In the genomic region with DNA sequence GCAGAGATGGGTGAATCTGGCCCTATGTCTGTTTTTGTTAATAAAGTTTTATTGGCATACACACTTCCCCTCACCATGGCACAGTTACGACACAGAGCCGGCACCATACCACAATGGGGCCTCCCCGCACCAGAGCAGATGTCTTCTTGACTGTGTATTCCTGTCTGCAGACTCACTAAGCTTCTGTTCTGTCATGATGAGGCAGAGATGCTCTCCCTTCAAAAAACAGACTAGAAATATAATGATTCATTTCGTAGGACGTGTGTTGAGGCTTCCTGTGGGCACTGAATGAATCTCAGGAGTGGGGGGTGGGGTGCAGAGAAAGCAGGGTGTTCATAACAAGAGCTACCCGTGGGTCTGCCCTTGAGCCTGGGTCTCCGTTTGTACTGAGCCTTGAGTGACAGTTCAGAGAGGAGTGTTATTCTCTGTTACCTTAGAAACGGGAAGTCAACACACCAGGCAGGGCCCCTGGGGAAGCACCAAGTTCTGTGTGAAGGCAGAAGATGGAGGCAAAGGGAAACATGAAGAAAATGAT, we compare ENCODE assay signal across 7 mouse cellular contexts. TPM values are rescaled to one million over a fixed set of nuclear protein-coding genes. Genes with fewer than 3 reads are reported as not detected.
A peak's percentile ranks its signal among the peaks of the same experiment; 100 is the strongest.
DNase-seq lines count a peak whose midpoint lies in the region; ATAC-seq lines count a peak whose summit lies in the region.

No protein-coding gene starts in this region.

- H3K4me1 ChIP-seq in forebrain, embryonic 15.5 days = peaks cover 24% of the 10 kb centered on the region; the same call in 1 of the 2 replicates
- H3K4me1 ChIP-seq in liver, embryonic 13.5 days (replicated peaks) = peaks cover 5% of the 10 kb centered on the region; the same call in 1 of the 2 replicates

- 0 out of 2 replicates have a peak, but pooled peaks have one; percentile 44 for ATAC-seq in forebrain, embryonic 15.5 days (replicated peaks)
- ATAC-seq in liver, embryonic 13.5 days (ENCODE audit: low read depth) = no peak

- no peaks in the 10 kb centered on the region for H3K9me3 ChIP-seq in forebrain, embryonic 15.5 days
- H3K9me3 ChIP-seq in liver, embryonic 13.5 days (replicated peaks) = no peaks in the 10 kb centered on the region

- DNase-seq in right cerebral cortex, adult 18-20 months = peak; percentile 28
- DNase-seq in right cerebral cortex, postnatal 36 days (ENCODE audit: low spot score in 2 of 2) = no peak
- peak; percentile 1 for DNase-seq in liver, embryonic 13.5 days
- DNase-seq in natural killer cell, adult 2 months (ENCODE audit: low spot score in 2 of 2) = peak; percentile 72 to 90
- no peak for DNase-seq in left cerebral cortex, adult 9 months (ENCODE audit: low spot score in 2 of 2)
- no peak for DNase-seq in left cerebral cortex, adult 11 months (ENCODE audit: low spot score)

- H3K36me3 ChIP-seq in forebrain, embryonic 15.5 days = no peaks in the 10 kb centered on the region
- no peaks in the 10 kb centered on the region for H3K36me3 ChIP-seq in liver, embryonic 13.5 days

- H3K4me3 ChIP-seq in forebrain, embryonic 15.5 days = no peak overlapping the region
- no peak overlapping the region for H3K4me3 ChIP-seq in liver, embryonic 13.5 days (replicated peaks)

- H3K27me3 ChIP-seq in forebrain, embryonic 15.5 days = no peaks in the 10 kb centered on the region
- H3K27me3 ChIP-seq in liver, embryonic 13.5 days = no peaks in the 10 kb centered on the region

- H3K4me2 ChIP-seq in forebrain, embryonic 15.5 days (replicated peaks) = no peak overlapping the region
- no peak overlapping the region for H3K4me2 ChIP-seq in liver, embryonic 13.5 days

- 37% methylated on average over 8 of the region's 8 CpGs for WGBS in forebrain, embryonic 15.5 days
- WGBS in liver, embryonic 13.5 days (ENCODE audit: insufficient replicate concordance) = 32% methylated on average over 8 of the region's 8 CpGs

- H3K9ac ChIP-seq in forebrain, embryonic 15.5 days (replicated peaks) = no peak overlapping the region
- no peak overlapping the region for H3K9ac ChIP-seq in liver, embryonic 13.5 days

- peak overlapping the region; percentile 27; the same call in 1 of the 2 replicates for H3K27ac ChIP-seq in forebrain, embryonic 15.5 days (replicated peaks)
- no peak overlapping the region for H3K27ac ChIP-seq in liver, embryonic 13.5 days

RNA-seq across cellular contexts. Expression of a gene that starts 48.0 kb away (rescaled TPM):
- 2.0 and 2.5 TPM in 2 replicates for polyA plus RNA-seq in forebrain, embryonic 15.5 days (2015; fragmentation: Nextera tagmentation; extraction: Ambion mirVana)
- polyA plus RNA-seq in liver, embryonic 13.5 days (2015; fragmentation: Nextera tagmentation; extraction: Ambion mirVana) = 0.20 and 0.23 TPM in 2 replicates

Comparison
In these comparisons a context has a peak if more than half of its experiments do, and no peak if none do; other contexts are left out.
1. DNase-seq: peak in right cerebral cortex, adult 18-20 months (single experiment), liver, embryonic 13.5 days (single experiment) and natural killer cell, adult 2 months (2 of 2); none in right cerebral cortex, postnatal 36 days (0 of 2), left cerebral cortex, adult 9 months (0 of 2) and left cerebral cortex, adult 11 months (single experiment).